Mouse (Mus musculus) ovary, postnatal 10 days (tissue): Measurements from ENCODE around the gene Mybbp1a.

ENCODE experiments used
- DNase-seq: peaks from one replicate; pipeline ENCODE4 v3.0.0; 2022; ENCODE audit warnings: low spot score

The Mybbp1a gene

DNA sequence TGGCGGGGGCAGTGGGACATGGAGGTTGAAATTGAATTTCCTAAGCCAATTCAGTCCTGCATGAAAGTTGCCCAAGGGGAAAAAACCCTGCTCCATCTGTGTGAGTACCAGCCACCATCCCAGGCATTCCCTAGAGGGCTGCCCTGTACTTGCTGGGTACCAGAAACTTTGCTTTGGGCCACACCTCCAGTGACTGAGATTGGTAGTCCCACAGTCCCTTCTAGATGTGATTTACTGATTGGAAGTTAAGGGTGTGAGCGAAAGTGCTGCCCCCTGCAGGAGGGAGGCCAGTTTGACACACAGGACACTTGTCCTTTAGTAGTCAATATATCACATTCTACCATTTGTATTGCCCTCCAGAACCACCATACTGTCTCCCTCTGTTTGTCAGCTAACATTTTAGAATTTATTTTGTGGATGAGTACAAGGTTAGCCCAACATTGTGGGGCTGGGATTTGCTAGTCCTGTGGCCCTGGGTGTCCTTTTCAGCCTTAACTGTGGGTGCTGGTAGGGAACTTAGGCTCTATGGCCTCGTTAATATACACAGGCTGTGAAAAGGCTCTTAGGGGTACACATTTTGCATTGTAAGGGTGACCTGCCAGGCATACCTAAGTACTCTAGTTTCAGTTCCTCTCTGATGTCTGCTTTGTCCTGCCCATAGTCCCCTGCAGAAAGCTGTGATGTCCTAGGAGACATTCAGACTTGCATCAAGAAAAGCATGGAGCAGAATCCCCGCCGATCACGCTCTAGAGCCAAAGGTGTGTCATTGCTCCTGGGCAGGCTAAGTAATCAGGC is 5.4 kb downstream of the Mybbp1a start:
- DNase-seq = no peak

DNA sequence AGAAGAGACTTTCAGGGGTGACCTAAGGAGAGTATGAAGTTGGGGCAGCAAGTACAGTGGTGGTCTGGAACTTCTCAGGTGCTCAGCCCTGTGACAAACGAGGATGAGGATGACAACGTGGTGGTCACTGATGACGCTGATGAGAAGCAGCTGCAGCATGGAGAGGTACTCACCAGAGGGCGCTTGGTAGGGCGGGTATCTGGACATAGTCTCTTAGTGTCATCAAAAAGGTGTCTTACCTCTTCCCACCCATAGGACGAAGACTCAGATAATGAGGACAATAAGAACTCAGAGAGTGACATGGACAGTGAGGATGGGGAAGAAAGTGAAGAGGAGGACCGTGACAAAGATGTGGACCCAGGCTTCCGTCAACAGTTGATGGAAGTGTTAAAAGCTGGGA is 6.3 kb downstream of the Mybbp1a start:
- no peak for DNase-seq

DNA sequence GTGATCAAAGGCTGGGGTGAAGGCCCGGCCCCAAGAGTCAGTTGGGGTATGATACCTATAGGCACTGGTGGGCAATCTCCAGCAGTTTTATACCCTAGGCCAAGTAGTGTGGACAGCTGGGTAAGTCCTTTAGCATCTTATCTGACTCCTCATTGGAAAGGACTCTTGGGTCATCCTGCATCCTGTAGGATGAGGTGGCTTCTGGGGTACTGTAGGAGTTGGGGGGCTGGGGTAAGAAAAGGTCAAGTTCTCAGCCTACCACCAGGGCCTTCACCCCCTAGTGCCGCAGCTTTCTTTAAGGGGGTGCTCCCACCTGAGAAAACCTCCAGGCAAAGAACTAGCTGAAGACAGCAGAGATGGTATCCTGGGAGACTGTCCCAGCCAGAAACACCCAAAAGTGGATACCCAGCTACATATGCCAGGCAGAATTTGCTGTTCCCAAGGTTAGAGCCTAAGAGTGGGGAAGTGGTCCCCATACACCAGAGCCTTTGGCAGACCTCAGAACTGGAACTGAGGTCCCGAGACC is 11.0 kb downstream of the Mybbp1a start:
- no peak for DNase-seq

DNA sequence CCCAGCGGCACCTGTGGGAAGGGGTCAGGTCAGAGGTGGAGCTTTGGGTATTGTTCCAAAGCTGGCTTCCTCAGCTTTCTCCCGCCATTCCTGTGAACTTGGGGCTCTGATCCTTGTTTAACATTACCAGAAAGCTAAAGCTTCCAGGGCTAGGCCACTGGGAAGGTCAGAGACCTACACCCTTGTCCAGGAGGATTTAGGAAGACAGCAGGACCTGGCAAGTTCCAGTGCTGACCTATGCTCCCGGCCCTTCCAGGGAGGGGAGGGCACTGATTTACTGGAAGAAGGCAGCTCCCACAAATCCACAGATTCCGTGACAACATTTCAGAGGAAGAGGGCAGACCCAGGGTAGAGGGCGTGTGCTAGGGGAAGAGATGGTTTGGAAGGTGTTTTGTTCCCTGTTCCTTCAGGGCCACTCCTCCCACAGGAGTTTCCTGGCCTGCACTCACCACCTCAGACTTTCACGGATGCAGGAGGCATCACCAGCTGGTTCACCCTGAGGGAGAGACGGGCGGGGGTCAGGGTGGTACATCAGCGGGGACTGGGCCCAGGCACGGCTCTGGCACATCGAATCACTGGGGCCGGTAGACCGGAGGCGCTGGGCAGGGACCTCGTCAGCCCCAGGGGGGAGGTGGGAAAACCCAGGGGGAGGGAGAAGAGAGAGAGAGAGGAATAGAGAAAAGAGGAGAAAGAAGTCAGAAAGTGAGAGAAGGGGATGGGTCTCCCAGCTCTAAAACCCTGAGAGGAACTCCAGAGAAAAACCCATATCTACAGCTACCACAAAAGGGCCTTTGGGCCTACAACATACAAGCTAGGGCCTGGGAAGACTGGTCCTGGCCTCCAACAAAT is 12.2 kb downstream of the Mybbp1a start:
- no peak for DNase-seq

GRCm38 (mm10) chr11:72455694-72456093 is 14.5 kb downstream of the Mybbp1a start:
- DNase-seq = no peak

- no peak for DNase-seq
Observed at GRCm38 (mm10) chr11:72457995-72458496, 16.9 kb downstream of the Mybbp1a start.

DNA sequence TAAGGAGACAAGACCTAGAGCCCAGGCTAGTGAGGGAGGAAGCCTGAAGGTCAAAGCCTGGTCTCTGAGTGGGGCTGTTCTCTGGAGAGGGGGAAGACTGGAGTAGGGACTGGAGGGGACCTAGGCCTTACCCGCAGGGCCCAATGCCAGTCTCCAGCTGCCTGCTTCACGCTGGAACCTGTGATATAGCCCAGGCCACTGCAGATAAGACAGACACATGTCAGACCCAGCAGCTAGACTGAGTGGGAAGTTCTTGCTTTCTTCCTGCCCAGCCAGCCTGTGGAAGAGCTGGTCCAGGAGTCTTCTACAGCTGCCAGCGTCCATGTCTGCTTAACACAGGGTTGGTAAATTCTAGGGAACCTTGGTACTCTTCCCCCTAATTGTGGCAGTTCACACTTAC is 17.3 kb downstream of the Mybbp1a start:
- no peak for DNase-seq

DNA sequence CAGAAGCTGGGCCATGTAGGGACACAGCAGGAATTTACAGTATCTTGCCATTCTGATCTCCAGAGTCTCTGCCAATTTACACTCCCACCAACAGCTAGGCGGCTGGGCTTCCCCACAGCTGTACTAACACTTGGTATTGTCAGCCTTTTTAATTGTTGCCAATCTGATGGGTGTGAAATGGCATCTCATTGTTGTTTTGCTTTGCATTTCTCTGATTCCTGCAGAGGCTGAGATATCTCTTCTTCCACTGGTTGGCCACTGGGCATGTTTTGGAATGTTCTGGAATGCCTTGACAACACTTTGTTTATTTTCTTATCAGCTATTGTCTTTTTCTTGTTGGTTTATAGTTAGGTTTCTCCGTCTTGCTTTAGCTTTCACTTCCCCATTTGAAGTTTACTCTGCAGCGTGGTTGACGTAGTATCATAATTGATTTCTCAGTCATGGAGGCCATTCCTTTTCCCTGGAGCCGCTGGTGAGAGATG is 20.4 kb downstream of the Mybbp1a start:
- DNase-seq = no peak

DNA sequence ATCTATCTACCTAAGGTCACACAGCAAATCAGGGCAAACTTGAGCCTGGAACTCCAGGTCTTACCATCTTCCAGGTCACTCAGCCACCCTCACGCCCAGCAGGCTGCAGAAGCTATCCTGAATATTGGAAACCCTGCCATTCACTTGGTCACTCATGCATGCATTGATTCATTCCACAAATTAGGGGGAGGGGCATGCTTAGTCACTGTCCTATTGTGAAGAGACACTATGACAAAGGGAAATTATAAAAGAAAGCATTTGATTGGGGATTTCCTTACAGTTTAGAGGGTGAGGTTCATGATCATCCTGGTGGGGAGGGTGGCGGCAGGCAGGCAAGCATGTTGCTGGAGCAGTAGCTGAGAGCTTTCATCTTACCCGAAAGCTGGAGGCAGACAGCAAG is 23.7 kb downstream of the Mybbp1a start:
- DNase-seq = no peak

DNA sequence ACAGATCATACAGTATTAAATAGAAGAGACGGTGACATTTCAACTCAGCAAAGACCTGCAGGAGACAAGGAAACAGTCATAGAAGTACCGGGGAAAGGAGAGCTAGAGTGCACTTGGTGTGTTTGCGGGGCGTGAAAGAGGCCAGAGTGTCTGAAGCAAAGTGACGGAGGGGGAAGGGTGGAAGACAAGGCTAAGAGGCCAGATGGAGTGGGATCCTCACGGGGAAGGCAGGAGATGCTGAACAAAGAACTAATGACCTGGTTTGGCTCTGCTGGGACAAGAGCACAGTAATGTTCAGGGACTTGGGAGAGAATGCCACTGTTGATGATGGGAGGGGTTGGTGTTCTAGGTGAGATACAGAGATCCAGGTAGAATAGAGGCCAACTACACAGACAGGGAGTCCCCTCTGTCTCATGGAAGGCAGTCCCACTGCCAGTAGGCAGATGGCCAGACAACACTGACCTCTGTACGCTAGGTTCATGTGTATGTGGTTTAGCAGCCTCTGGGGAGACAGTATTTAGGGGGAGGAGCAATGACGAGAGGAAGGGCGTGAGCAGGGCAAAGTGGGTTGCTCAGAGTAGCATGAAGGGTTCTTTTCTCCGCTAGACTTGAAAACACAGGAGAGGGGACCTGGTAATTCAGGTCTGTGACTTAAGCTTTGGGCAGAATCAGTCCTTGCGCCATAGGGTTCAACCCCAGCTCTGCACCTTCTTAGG is 25.0 kb downstream of the Mybbp1a start:
- no peak for DNase-seq

DNA sequence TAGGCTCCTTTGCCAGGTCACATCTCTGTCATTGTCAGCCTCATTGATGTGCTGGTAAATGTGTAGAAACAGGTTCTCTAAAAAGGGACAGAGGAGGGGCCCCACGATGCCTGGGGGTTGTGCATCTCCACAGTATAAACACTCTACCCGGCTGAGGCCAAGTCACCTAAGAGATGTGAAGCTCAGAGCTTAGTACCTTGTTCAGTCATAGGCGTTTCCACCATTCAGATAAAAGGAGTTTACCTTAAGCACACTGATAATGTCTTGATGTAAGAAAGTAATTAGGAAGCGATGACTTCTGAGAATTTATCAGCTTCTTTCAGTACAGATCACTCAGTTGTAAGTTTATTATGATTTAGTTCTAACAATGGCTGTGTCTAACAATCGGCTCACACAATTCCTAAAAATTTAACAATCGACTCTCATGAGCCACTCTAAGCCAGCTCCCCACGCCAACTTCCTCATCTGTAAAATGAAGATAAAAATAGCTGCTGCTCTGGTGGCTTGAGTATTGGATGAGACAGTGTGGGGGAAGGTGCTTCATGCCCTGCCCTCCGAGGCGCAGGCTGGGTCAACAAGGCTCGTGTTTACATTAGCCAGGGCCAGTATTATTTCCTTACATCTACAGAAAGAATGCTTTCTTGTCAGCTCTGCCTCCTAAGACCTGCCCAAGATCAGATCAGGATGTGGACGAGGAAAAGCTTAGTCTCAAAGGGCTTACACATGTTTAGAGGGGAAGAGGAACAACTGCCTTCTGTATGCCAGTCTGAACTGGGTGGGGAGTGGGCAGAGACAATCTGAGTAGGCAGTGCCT is 25.7 kb downstream of the Mybbp1a start:
- no peak for DNase-seq

- DNase-seq = no peak
Observed at GRCm38 (mm10) chr11:72468525-72468924, 27.4 kb downstream of the Mybbp1a start.

DNA sequence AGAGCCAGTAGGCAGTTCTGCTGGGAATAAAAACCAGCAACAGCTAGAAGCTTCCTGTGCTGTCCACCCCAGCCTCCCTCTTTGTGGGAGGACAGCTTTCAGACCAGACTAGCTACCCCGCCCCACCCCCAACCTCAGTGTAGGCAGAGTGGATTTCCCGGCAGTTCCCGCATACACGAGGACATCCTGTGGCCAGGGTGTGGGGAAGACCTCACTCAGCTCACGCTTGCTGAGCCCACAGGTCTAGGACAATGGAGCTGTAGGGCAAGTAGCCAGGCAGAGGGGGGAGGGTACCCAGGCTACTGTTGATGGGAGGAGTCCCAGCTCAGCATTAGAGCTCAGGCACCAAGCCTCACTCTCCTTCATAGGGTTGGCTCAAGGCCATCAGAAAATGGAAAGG is 28.1 kb downstream of the Mybbp1a start:
- DNase-seq = peak; percentile 46

GRCm38 (mm10) chr11:72470004-72470403 is 28.8 kb downstream of the Mybbp1a start:
- no peak for DNase-seq

- DNase-seq = no peak
Observed at GRCm38 (mm10) chr11:72471381-72471780, 30.2 kb downstream of the Mybbp1a start.

- no peak for DNase-seq
Observed at GRCm38 (mm10) chr11:72473540-72473939, 32.4 kb downstream of the Mybbp1a start.

DNA sequence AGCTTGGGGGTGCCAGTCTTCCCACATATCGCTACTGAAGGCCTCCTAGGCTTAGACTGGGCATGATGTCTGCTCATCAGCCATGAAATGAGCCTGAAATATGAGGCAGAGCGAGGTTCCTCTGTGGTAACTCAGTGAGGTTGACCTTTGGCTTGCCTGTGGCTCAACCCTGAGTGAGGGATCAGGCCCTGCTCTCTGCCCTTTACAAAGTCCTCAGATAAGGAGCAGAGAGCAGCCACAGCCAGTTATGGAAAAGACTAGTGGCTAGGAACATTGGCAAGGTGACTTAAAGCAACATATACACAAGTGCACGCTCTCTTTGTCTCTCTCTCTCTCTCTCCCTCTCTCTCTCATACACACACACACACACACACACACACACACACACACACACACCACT is 33.8 kb downstream of the Mybbp1a start:
- DNase-seq = no peak

GRCm38 (mm10) chr11:72475408-72475807 is 34.3 kb downstream of the Mybbp1a start:
- DNase-seq = no peak

GRCm38 (mm10) chr11:72476074-72476625 is 35.0 kb downstream of the Mybbp1a start:
- DNase-seq = no peak

- DNase-seq = no peak
Observed at GRCm38 (mm10) chr11:72477182-72477581, 36.0 kb downstream of the Mybbp1a start.

- no peak for DNase-seq
Observed at GRCm38 (mm10) chr11:72477653-72478052, 36.5 kb downstream of the Mybbp1a start.
